Mouse (Mus musculus) liver, embryonic 14.5 days (tissue): ENCODE data around the gene Naga.

Source experiments
- CTCF ChIP-seq: IDR thresholded peaks from 2 replicates; pipeline ENCODE4 v1.5.1; 2016; ENCODE audit warnings: antibody characterized with exemption, low read depth, control low read depth
- EP300 ChIP-seq: IDR thresholded peaks from 2 replicates; pipeline ENCODE4 v1.6.1; 2016; ENCODE audit warnings: antibody characterized with exemption, low read depth

GRCm38 (mm10) chr15:82308416-82308815 lies 30.3 kb downstream of the Naga start:
- TF ChIP-seq CTCF, result no peak
- no peak for TF ChIP-seq EP300
